Mouse (Mus musculus): ENCODE measurements around the gene Gypa. TPM values are rescaled to one million over a fixed set of nuclear protein-coding genes. Genes with fewer than 3 reads are reported as not detected.

Gene Gypa
- polyA plus RNA-seq, 1 experiment from 2014 or later: not detected

GRCm38 (mm10) chr8:80526382-80527355 is 33.1 kb downstream of the Gypa start:
- no peaks in the 10 kb centered on the region for H3K27me3 ChIP-seq
- ATAC-seq: no peak
- in situ Hi-C loops (cut with MboI; ENCODE audit: low pct_unique_long_range_greater_than_20kb): no loop called here
- no peak for TF ChIP-seq CTCF (IDR thresholded peaks at IDR 0.05)
- DNase-seq (ENCODE audit: low read depth, low spot score): no peak
- CTCF ChIA-PET: no interaction called here
- POLR2A ChIA-PET: no interaction called here

GRCm38 (mm10) chr8:80541836-80542235 is 48.3 kb downstream of the Gypa start:
- in situ Hi-C loops (cut with MboI; ENCODE audit: low pct_unique_long_range_greater_than_20kb): no loop called here
- peaks cover 15% of the 10 kb centered on the region for H3K27me3 ChIP-seq
- ChIA-PET POLR2A (no interaction called here), CTCF (interaction anchor here (0.9 to 1.5 kb wide), 2 partner anchors 15 to 84 kb away, joined by 3 to 4 read pairs; no protein-coding TSS in a partner anchor)
- ATAC-seq (no peak), DNase-seq (ENCODE audit: low read depth, low spot score) (no peak)
- TF ChIP-seq CTCF (IDR thresholded peaks at IDR 0.05): no peak

- ATAC-seq (no peak), DNase-seq (ENCODE audit: low read depth, low spot score) (no peak)
- no peak for TF ChIP-seq CTCF (IDR thresholded peaks at IDR 0.05)
- H3K27me3 ChIP-seq: peaks cover 25% of the 10 kb centered on the region
- POLR2A ChIA-PET: no interaction called here
- CTCF ChIA-PET: no interaction called here
- in situ Hi-C loops (cut with MboI; ENCODE audit: low pct_unique_long_range_greater_than_20kb): no loop called here
Observed at GRCm38 (mm10) chr8:80550436-80550835, 56.9 kb downstream of the Gypa start.

GRCm38 (mm10) chr8:80551303-80551702 is 57.7 kb downstream of the Gypa start:
- in situ Hi-C loops (cut with MboI; ENCODE audit: low pct_unique_long_range_greater_than_20kb): no loop called here
- no peak for DNase-seq (ENCODE audit: low read depth, low spot score)
- POLR2A ChIA-PET: no interaction called here
- no peak for TF ChIP-seq CTCF (IDR thresholded peaks at IDR 0.05)
- H3K27me3 ChIP-seq: peaks cover 21% of the 10 kb centered on the region
- CTCF ChIA-PET: no interaction called here
- no peak for ATAC-seq

GRCm38 (mm10) chr8:80554991-80555390 is 61.4 kb downstream of the Gypa start:
- H3K27me3 ChIP-seq: peaks cover 9% of the 10 kb centered on the region
- ChIA-PET CTCF (no interaction called here), POLR2A (no interaction called here)
- ATAC-seq (no peak), DNase-seq (ENCODE audit: low read depth, low spot score) (no peak)
- in situ Hi-C loops (cut with MboI; ENCODE audit: low pct_unique_long_range_greater_than_20kb): no loop called here
- TF ChIP-seq CTCF (IDR thresholded peaks at IDR 0.05): no peak

Other genes with a start within 250 kb of the Gypa start
- gene Frem3, start 117.3 kb downstream of the Gypa start, polyA plus RNA-seq (2021): not detected
- gene Smarca5, start 245.7 kb downstream of the Gypa start, polyA plus RNA-seq (2021): 69.2 TPM